Mouse (Mus musculus): ENCODE results near the gene Hist1h2ah.

DNA sequence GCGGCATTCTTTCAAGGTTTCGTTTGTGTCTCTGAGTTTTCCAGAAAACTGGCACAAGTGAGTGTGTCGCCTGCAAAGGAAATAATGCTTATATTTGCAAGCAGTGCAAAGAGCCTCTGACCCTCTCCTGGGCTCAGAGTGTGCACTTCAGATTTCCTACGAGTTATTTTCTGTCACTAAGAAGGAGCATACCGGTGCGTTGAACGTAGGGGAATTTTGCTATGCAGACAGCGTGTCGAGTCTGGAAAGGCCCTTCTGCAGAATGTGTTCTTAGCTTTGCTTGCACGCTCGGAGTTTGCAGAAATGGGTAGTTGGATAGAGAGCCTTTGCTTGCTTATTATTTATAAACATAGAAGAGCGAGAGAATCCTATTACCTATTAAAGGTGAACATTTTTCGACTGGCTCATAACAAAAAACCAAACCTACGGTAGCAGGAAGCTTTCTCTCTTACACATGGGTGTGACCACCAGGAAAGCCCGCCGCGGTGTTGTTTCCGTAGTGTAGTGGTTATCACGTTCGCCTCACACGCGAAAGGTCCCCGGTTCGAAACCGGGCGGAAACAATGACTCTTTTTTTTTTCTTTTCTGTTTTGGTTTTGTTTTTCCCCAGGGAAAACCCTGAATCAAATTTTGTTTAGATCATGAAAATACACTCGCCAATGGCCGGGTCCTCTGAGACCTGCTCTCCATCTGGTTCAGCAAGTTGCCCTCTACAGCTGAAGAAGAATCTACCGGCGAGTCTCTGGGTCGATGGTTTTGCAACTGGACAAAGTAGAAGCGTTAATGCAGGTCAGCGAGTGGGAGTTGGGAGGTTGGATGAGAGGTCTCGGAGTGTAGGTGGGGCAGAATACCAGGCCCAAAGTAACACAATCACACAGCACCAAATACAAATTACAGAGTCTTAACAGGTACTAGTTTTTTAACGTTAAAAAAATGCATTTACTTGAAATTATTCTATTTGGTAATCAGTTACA is 9.0 kb downstream of the Hist1h2ah start:
- no peak for TF ChIP-seq CTCF (IDR thresholded peaks at IDR 0.05; ENCODE audit: borderline replicate concordance, insufficient read depth, low read length)
- TF ChIP-seq POLR2A (IDR thresholded peaks at IDR 0.05; ENCODE audit: low read depth, low read length) = no peak

Measured in embryonic fibroblast, embryonic 13.5 days (primary cell).